Mouse (Mus musculus): ENCODE data around the gene Cops9. TPM values are rescaled to one million over a fixed set of nuclear protein-coding genes. Genes with fewer than 3 reads are reported as not detected.

Gene Cops9
- polyA plus RNA-seq, 1 experiment: 144 TPM

GRCm38 (mm10) chr1:92618360-92618759 is 23.4 kb downstream of the Cops9 start:
- no peak overlapping the region for H3K4me3 ChIP-seq (ENCODE audit: control insufficient read depth, insufficient read depth, low read length)
- no peaks in the 10 kb centered on the region for H3K27me3 ChIP-seq (ENCODE audit: control insufficient read depth, insufficient read depth, low read length)
- no peak overlapping the region for H3K27ac ChIP-seq (ENCODE audit: control insufficient read depth, insufficient read depth, low read length)
- H3K4me1 ChIP-seq (replicated peaks; ENCODE audit: control insufficient read depth, insufficient read depth, low read length): no peaks in the 10 kb centered on the region
- DNase-seq: no peak
- no peak for TF ChIP-seq POLR2A (IDR thresholded peaks at IDR 0.05; ENCODE audit: control insufficient read depth, extremely low read depth, insufficient read depth, low read length, poor library complexity)
- no peak for TF ChIP-seq CTCF (IDR thresholded peaks at IDR 0.05; ENCODE audit: borderline replicate concordance, control insufficient read depth, extremely low read depth, insufficient read depth, low read length, poor library complexity)
- H3K36me3 ChIP-seq (ENCODE audit: control insufficient read depth, insufficient read depth, low read length): no peaks in the 10 kb centered on the region
- WGBS: 78% methylated on average over 4 of the region's 4 CpGs

DNA sequence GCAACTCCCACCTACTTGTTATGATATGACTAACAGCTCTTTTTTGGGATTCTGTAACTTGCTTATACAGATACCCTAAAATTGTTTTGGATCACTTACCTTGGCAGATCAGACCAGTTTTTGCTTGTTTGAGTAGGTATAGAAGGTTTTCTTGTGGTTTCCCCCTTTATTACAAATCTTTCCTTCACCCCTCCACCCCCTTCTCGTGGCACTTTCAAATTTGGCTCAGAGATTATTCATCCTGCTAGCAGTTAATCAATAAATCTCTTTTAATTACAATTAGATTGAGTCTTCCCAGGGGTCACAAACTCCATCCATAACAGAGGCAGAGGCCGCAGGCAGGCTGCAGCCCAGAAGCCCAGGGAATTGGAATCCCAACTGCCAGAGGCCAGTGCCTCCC is 24.3 kb downstream of the Cops9 start, which contains the start of gene Olfr12:
TSS of gene Olfr12 (plus strand) at position 301 of the 400 bp plus-strand sequence.
- WGBS: 67% methylated on average over 2 of the region's 2 CpGs
- no peak within 1 kb of the TSS for H3K27ac ChIP-seq (ENCODE audit: control insufficient read depth, insufficient read depth, low read length)

DNA sequence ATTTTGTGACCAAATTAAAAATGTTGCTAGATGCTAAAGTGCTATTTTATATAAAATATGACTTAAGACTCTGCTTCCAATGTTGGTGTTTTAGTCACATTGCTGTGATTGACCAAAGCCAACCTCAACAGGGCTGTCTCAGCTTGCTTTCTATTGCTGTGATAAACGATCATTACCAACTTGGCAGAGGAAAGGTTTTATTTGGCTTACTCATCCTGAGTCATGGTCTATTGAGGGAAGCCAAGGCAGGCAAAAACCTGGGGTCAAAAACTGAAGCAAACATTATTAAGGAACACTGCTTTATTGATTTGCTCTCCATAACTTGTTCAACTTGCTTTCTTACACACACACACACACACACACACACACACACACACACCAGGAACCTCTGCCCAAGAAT is 25.7 kb downstream of the Cops9 start:
- 33% methylated on average over 1 of the region's 1 CpGs for WGBS
- Histone ChIP-seq H3K36me3 (ENCODE audit: control insufficient read depth, insufficient read depth, low read length) (no peaks in the 10 kb centered on the region), H3K4me3 (ENCODE audit: control insufficient read depth, insufficient read depth, low read length) (no peak overlapping the region), H3K27me3 (ENCODE audit: control insufficient read depth, insufficient read depth, low read length) (no peaks in the 10 kb centered on the region), H3K27ac (ENCODE audit: control insufficient read depth, insufficient read depth, low read length) (no peak overlapping the region), H3K4me1 (replicated peaks; ENCODE audit: control insufficient read depth, insufficient read depth, low read length) (no peaks in the 10 kb centered on the region)
- no peak for TF ChIP-seq POLR2A (IDR thresholded peaks at IDR 0.05; ENCODE audit: control insufficient read depth, extremely low read depth, insufficient read depth, low read length, poor library complexity)
- no peak for TF ChIP-seq CTCF (IDR thresholded peaks at IDR 0.05; ENCODE audit: borderline replicate concordance, control insufficient read depth, extremely low read depth, insufficient read depth, low read length, poor library complexity)
- DNase-seq: no peak

More for the DNA sequence above, 24.3 kb downstream of the Cops9 start, which contains the start of gene Olfr12:
- Histone ChIP-seq H3K4me1 (replicated peaks; ENCODE audit: control insufficient read depth, insufficient read depth, low read length) (no peaks in the 10 kb centered on the region), H3K4me3 (ENCODE audit: control insufficient read depth, insufficient read depth, low read length) (no peak within 1 kb of the TSS), H3K36me3 (ENCODE audit: control insufficient read depth, insufficient read depth, low read length) (no peaks in the 10 kb centered on the region), H3K27me3 (ENCODE audit: control insufficient read depth, insufficient read depth, low read length) (no peaks in the 10 kb centered on the region)
- TF ChIP-seq CTCF (IDR thresholded peaks at IDR 0.05; ENCODE audit: borderline replicate concordance, control insufficient read depth, extremely low read depth, insufficient read depth, low read length, poor library complexity): no peak
- TF ChIP-seq POLR2A (IDR thresholded peaks at IDR 0.05; ENCODE audit: control insufficient read depth, extremely low read depth, insufficient read depth, low read length, poor library complexity): no peak
- DNase-seq: no peak

- 3% methylated on average over 1 of the region's 1 CpGs for WGBS
- no peaks in the 10 kb centered on the region for H3K27me3 ChIP-seq (ENCODE audit: control insufficient read depth, insufficient read depth, low read length)
- TF ChIP-seq POLR2A (IDR thresholded peaks at IDR 0.05; ENCODE audit: control insufficient read depth, extremely low read depth, insufficient read depth, low read length, poor library complexity): no peak
- TF ChIP-seq CTCF (IDR thresholded peaks at IDR 0.05; ENCODE audit: borderline replicate concordance, control insufficient read depth, extremely low read depth, insufficient read depth, low read length, poor library complexity): no peak
- no peak for DNase-seq
- no peaks in the 10 kb centered on the region for H3K36me3 ChIP-seq (ENCODE audit: control insufficient read depth, insufficient read depth, low read length)
- no peak overlapping the region for H3K27ac ChIP-seq (ENCODE audit: control insufficient read depth, insufficient read depth, low read length)
- no peaks in the 10 kb centered on the region for H3K4me1 ChIP-seq (replicated peaks; ENCODE audit: control insufficient read depth, insufficient read depth, low read length)
- H3K4me3 ChIP-seq (ENCODE audit: control insufficient read depth, insufficient read depth, low read length): no peak overlapping the region
Measured at GRCm38 (mm10) chr1:92614516-92614915, 27.3 kb downstream of the Cops9 start.

- Histone ChIP-seq H3K27me3 (ENCODE audit: control insufficient read depth, insufficient read depth, low read length) (no peaks in the 10 kb centered on the region), H3K4me3 (ENCODE audit: control insufficient read depth, insufficient read depth, low read length) (no peak overlapping the region), H3K4me1 (replicated peaks; ENCODE audit: control insufficient read depth, insufficient read depth, low read length) (no peaks in the 10 kb centered on the region), H3K36me3 (ENCODE audit: control insufficient read depth, insufficient read depth, low read length) (no peaks in the 10 kb centered on the region), H3K27ac (ENCODE audit: control insufficient read depth, insufficient read depth, low read length) (no peak overlapping the region)
- no peak for DNase-seq
- 52% methylated on average over 4 of the region's 4 CpGs for WGBS
- no peak for TF ChIP-seq POLR2A (IDR thresholded peaks at IDR 0.05; ENCODE audit: control insufficient read depth, extremely low read depth, insufficient read depth, low read length, poor library complexity)
- TF ChIP-seq CTCF (IDR thresholded peaks at IDR 0.05; ENCODE audit: borderline replicate concordance, control insufficient read depth, extremely low read depth, insufficient read depth, low read length, poor library complexity): no peak
Measured at GRCm38 (mm10) chr1:92613175-92613574, 28.6 kb downstream of the Cops9 start.

DNA sequence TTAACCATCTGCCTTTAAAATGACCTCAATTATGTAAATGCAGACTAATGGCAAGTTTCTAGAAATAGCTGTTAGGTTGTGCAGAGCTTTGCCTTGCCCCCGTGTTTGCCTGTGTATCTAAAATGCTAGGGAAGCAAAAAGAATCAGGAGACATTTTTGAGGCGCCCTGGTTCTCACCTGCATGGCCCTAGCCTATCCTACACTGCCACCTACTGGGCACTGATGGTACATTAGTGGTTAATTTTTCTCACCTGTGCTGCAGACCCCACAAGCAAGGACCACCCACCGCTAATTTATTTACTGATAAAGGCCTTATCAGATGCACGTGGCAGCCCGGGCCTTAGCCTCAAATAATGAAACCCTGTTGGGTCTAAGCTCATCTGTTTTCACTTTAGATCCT is 30.8 kb downstream of the Cops9 start:
- WGBS: 2% methylated on average over 5 of the region's 5 CpGs
- Histone ChIP-seq H3K27ac (ENCODE audit: control insufficient read depth, insufficient read depth, low read length) (no peak overlapping the region), H3K27me3 (ENCODE audit: control insufficient read depth, insufficient read depth, low read length) (no peaks in the 10 kb centered on the region), H3K36me3 (ENCODE audit: control insufficient read depth, insufficient read depth, low read length) (no peaks in the 10 kb centered on the region), H3K4me1 (replicated peaks; ENCODE audit: control insufficient read depth, insufficient read depth, low read length) (no peaks in the 10 kb centered on the region), H3K4me3 (ENCODE audit: control insufficient read depth, insufficient read depth, low read length) (no peak overlapping the region)
- TF ChIP-seq POLR2A (IDR thresholded peaks at IDR 0.05; ENCODE audit: control insufficient read depth, extremely low read depth, insufficient read depth, low read length, poor library complexity) (no peak), CTCF (IDR thresholded peaks at IDR 0.05; ENCODE audit: borderline replicate concordance, control insufficient read depth, extremely low read depth, insufficient read depth, low read length, poor library complexity) (no peak)
- DNase-seq: peak; percentile 68

DNA sequence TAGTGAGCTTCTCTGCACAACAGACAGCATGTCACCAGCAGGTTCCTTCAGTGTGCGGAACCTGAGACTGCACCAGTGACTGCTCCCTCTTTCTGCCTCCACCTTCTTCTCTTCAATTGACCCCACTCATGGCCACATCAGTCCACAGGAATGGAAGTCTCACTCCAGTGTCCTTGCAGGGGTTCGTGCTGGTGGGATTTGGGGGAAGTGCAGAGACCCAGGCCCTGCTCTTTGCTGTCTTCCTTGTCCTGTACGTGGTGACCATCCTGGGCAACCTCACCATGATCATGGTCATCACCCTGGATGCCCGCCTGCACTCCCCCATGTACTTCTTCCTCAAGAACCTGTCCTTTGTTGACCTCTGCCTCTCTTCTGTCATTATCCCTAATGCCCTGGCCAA is 34.1 kb downstream of the Cops9 start:
- no peaks in the 10 kb centered on the region for H3K4me1 ChIP-seq (replicated peaks; ENCODE audit: control insufficient read depth, insufficient read depth, low read length)
- no peaks in the 10 kb centered on the region for H3K36me3 ChIP-seq (ENCODE audit: control insufficient read depth, insufficient read depth, low read length)
- no peak for TF ChIP-seq POLR2A (IDR thresholded peaks at IDR 0.05; ENCODE audit: control insufficient read depth, extremely low read depth, insufficient read depth, low read length, poor library complexity)
- no peak for TF ChIP-seq CTCF (IDR thresholded peaks at IDR 0.05; ENCODE audit: borderline replicate concordance, control insufficient read depth, extremely low read depth, insufficient read depth, low read length, poor library complexity)
- H3K27ac ChIP-seq (ENCODE audit: control insufficient read depth, insufficient read depth, low read length): no peak overlapping the region
- H3K27me3 ChIP-seq (ENCODE audit: control insufficient read depth, insufficient read depth, low read length): no peaks in the 10 kb centered on the region
- no peak overlapping the region for H3K4me3 ChIP-seq (ENCODE audit: control insufficient read depth, insufficient read depth, low read length)
- WGBS: 87% methylated on average over 4 of the region's 4 CpGs
- no peak for DNase-seq

Measured in thymus, adult 2 months (tissue).